ENCODE assay signal across 16 mouse cellular contexts in genomic region chr6:108549495-108549935, GRCm38 (mm10).
DNase-seq lines count a peak whose midpoint lies in the region; ATAC-seq and TF ChIP-seq lines count a peak whose summit lies in the region.
"Had no signal": no experiment of that assay in that cellular context is flagged by ENCODE, and none has a peak within 500 bp of the region (broad histone marks: within the 10 kb centered on the region; RNA-seq: fewer than 3 reads in every experiment).

No protein-coding gene starts in this region.

- no peak for ATAC-seq in lung, postnatal 0 days
- ATAC-seq in granulocyte monocyte progenitor cell, adult 5-6 weeks (replicated peaks; ENCODE audit: poor library complexity, severe bottlenecking): peak; percentile 85

- no peaks in the 10 kb centered on the region for H3K9me3 ChIP-seq in lung, postnatal 0 days (ENCODE audit: low read length)
- H3K9me3 ChIP-seq: embryonic facial prominence, embryonic 10.5 days; heart, embryonic 15.5 days; liver, embryonic 13.5 days; megakaryocyte, embryonic 14.5 days had no signal

- H3K36me3 ChIP-seq in lung, postnatal 0 days (ENCODE audit: insufficient read depth, low read length): no peaks in the 10 kb centered on the region; the same call in 1 of the 2 replicates
- H3K36me3 ChIP-seq: heart, embryonic 15.5 days; liver, embryonic 13.5 days had no signal

- peak; percentile 33; the same call in 1 of the 2 replicates for TF ChIP-seq EP300 in lung, postnatal 0 days (IDR thresholded peaks at IDR 0.05)

- H3K4me2 ChIP-seq in lung, postnatal 0 days (replicated peaks; ENCODE audit: low read depth, low read length): no peak overlapping the region
- H3K4me2 ChIP-seq: heart, embryonic 15.5 days; liver, embryonic 13.5 days had no signal

- TF ChIP-seq CTCF in lung, postnatal 0 days (IDR thresholded peaks at IDR 0.05): no peak
- no peak for TF ChIP-seq CTCF in lung, adult 2 months (IDR thresholded peaks at IDR 0.05; ENCODE audit: insufficient read depth, low read length)

- no peak for TF ChIP-seq POLR2A in lung, adult 2 months (IDR thresholded peaks at IDR 0.05; ENCODE audit: borderline replicate concordance, extremely low read depth, low read depth, low read length)

- H3K27ac ChIP-seq in lung, postnatal 0 days (ENCODE audit: low read length): no peak overlapping the region
- H3K27ac ChIP-seq: embryonic facial prominence, embryonic 10.5 days; heart, embryonic 15.5 days; liver, embryonic 13.5 days; stomach, postnatal 0 days had no signal

- DNase-seq in lung, postnatal 0 days (ENCODE audit: low spot score): peak; percentile 36
- DNase-seq in lung, adult 2 months: no peak
- DNase-seq in CD4-positive, CD25-positive, alpha-beta regulatory T cell, adult 2 months (ENCODE audit: low read depth, low spot score): peak; percentile 85
- peak; percentile 45 to 66 for DNase-seq in spleen, adult 18-20 months
- DNase-seq in cerebellum, adult 9-11 months: no peak
- no peak for DNase-seq in kidney, postnatal 10 days
- no peak for DNase-seq in frontal cortex, postnatal 25 days (ENCODE audit: low spot score in 2 of 2)
- DNase-seq: adrenal gland, adult 8-10 months; cerebellum, postnatal 14 days; layer of hippocampus, adult 9-11 months; liver, embryonic 13.5 days had no signal

- no peaks in the 10 kb centered on the region for H3K27me3 ChIP-seq in lung, postnatal 0 days (replicated peaks; ENCODE audit: insufficient read depth, low read length)
- H3K27me3 ChIP-seq: heart, embryonic 15.5 days; liver, embryonic 13.5 days; megakaryocyte, embryonic 14.5 days had no signal

- no peaks in the 10 kb centered on the region for H3K4me1 ChIP-seq in lung, postnatal 0 days (ENCODE audit: insufficient read depth, low read depth, low read length)
- no peaks in the 10 kb centered on the region for H3K4me1 ChIP-seq in lung, adult 2 months (ENCODE audit: control insufficient read depth, insufficient read depth, low read length)
- H3K4me1 ChIP-seq: embryonic facial prominence, embryonic 10.5 days; heart, embryonic 15.5 days; liver, embryonic 13.5 days had no signal

- no peak overlapping the region for H3K9ac ChIP-seq in lung, postnatal 0 days (replicated peaks; ENCODE audit: low read depth)
- H3K9ac ChIP-seq: heart, embryonic 15.5 days; liver, embryonic 13.5 days had no signal

- no peak overlapping the region for H3K4me3 ChIP-seq in lung, postnatal 0 days (ENCODE audit: low read depth, low read length)
- H3K4me3 ChIP-seq in lung, adult 2 months (replicated peaks; ENCODE audit: extremely low read depth, low read depth, low read length): no peak overlapping the region
- H3K4me3 ChIP-seq: embryonic facial prominence, embryonic 10.5 days; heart, embryonic 15.5 days; liver, embryonic 13.5 days; megakaryocyte, embryonic 14.5 days had no signal

- 72% methylated on average over 6 of the region's 6 CpGs for WGBS in lung, postnatal 0 days
- WGBS in lung, adult 2 months: 60% methylated on average over 6 of the region's 6 CpGs

Comparison
In these comparisons a context has a peak if more than half of its experiments do, and no peak if none do; other contexts are left out.
1. DNase-seq: peak in lung, postnatal 0 days (single experiment), CD4-positive, CD25-positive, alpha-beta regulatory T cell, adult 2 months (single experiment) and spleen, adult 18-20 months (2 of 2); none in lung, adult 2 months (single experiment), cerebellum, adult 9-11 months (single experiment), kidney, postnatal 10 days (single experiment) and frontal cortex, postnatal 25 days (0 of 2).